Mouse (Mus musculus) ES-E14 (cell line): ENCODE results near the gene Lenep.

Experiments used
- CHD2 ChIP-seq: IDR thresholded peaks from 2 replicates; pipeline ENCODE4 v1.6.1; 2014; ENCODE audit warnings: mild to moderate bottlenecking, low read depth, low read length, inconsistent platforms
- HCFC1 ChIP-seq: IDR thresholded peaks from 2 replicates; pipeline ENCODE4 v1.6.1; 2012; ENCODE audit warnings: low read length, inconsistent platforms, borderline replicate concordance; ENCODE audit not compliant: insufficient read depth
- MAFK ChIP-seq: IDR thresholded peaks from 2 replicates; pipeline ENCODE4 v1.6.1; 2014; ENCODE audit warnings: mild to moderate bottlenecking, low read depth, low read length, inconsistent platforms; ENCODE audit not compliant: insufficient read depth
- ZC3H11A ChIP-seq: IDR thresholded peaks from 2 replicates; pipeline ENCODE4 v1.6.1; 2012; ENCODE audit warnings: low read depth, mild to moderate bottlenecking, inconsistent platforms, low read length, borderline replicate concordance
- ZNF384 ChIP-seq: IDR thresholded peaks from 2 replicates; pipeline ENCODE4 v1.6.1; 2012; ENCODE audit warnings: low read depth, low read length, inconsistent platforms

GRCm38 (mm10) chr3:89394006-89394893, 8.3 kb downstream of the Lenep start, which contains the start of gene Zbtb7b:
- TF ChIP-seq ZNF384 (no peak), HCFC1 (no peak), CHD2 (no peak), MAFK (no peak), ZC3H11A (no peak)
